Mouse (Mus musculus): ENCODE data around the gene Maml2. TPM values are rescaled to one million over a fixed set of nuclear protein-coding genes. Genes with fewer than 3 reads are reported as not detected.

Maml2 gene
- polyA plus RNA-seq, 1 experiment from 2014 or later, result 6.3 TPM

DNA sequence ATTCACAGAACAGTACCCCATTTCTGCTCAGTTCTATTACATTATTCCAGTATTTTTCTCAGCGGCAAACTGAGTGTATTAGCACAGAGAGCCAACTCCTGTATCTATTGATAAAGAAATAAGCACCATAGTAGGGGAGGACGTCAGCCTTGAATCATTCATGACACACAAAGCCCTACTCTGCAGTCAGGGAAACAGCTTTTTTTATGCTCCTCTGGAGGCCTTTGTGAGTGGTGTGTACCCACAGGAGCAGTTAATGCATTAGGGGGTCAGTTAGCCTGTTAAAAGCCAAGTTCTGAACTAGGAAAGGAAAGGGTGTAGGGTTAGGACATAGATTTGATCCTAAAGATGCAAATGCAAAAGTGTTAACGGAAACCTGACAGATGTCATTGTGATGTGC is 328.7 kb downstream of the Maml2 start:
- Histone ChIP-seq H3K9me3 (no peaks in the 10 kb centered on the region), H3K4me1 (peaks cover 10% of the 10 kb centered on the region), H3K27ac (no peak overlapping the region), H3K27me3 (ENCODE audit: poor library complexity, severe bottlenecking) (no peaks in the 10 kb centered on the region), H3K4me3 (no peak overlapping the region), H3K36me3 (replicated peaks) (peaks cover under 1% of the 10 kb centered on the region; the same call in 1 of the 2 replicates)
- DNase-seq (ENCODE audit: extremely low spot score, low spot score), result no peak
- WGBS, result 70% methylated on average over 3 of the region's 3 CpGs

DNA sequence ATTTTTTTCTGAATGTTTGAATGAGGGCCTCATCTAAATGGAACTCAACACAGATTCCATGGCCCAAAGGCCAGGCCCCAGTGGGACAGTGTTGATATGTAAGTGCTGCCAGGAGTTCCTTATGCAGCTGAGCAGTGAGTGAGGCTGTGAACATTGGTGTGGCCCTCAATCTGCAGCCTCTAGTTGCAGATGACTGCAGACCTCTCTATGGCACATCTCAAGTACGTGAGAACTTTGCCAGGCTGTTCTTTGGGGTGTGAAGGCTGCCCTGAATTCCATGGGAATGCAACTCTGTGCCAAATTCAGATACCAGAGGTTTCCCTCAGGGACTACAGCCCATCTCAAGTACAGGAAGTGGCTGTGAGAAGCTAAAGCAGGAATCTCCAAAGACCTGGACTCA is 335.6 kb downstream of the Maml2 start:
- no peaks in the 10 kb centered on the region for H3K9me3 ChIP-seq
- no peak for DNase-seq (ENCODE audit: extremely low spot score, low spot score)
- WGBS, result 83% methylated on average over 1 of the region's 1 CpGs
- H3K36me3 ChIP-seq (replicated peaks), result no peaks in the 10 kb centered on the region
- no peak overlapping the region for H3K4me3 ChIP-seq
- H3K27ac ChIP-seq, result no peak overlapping the region
- no peaks in the 10 kb centered on the region for H3K27me3 ChIP-seq (ENCODE audit: poor library complexity, severe bottlenecking)
- no peaks in the 10 kb centered on the region; the same call in 1 of the 2 replicates for H3K4me1 ChIP-seq

DNA sequence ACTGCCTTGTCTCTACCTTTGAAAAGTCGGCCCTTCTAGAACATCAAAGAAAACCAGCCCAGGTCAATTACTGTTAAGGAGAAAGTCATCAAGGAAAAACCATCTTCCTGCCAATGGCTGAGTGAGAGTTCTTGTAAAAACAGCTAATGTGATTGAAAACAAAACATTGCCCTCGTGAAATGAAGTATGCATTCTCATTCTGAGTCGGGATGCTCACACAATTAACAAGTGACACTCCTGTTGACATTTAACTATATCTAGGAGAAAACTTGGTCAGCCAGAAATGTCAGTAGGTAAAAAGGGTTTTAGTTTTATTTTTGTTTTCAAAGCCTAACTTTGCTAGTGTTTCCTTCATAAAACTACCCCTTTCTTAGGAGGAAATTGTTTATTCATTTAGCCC is 341.9 kb downstream of the Maml2 start:
- Histone ChIP-seq H3K27ac (no peak overlapping the region), H3K27me3 (ENCODE audit: poor library complexity, severe bottlenecking) (no peaks in the 10 kb centered on the region), H3K9me3 (no peaks in the 10 kb centered on the region), H3K36me3 (replicated peaks) (no peaks in the 10 kb centered on the region), H3K4me1 (peaks cover 13% of the 10 kb centered on the region), H3K4me3 (no peak overlapping the region)
- DNase-seq (ENCODE audit: extremely low spot score, low spot score), result no peak
- 72% methylated on average over 3 of the region's 3 CpGs for WGBS

DNA sequence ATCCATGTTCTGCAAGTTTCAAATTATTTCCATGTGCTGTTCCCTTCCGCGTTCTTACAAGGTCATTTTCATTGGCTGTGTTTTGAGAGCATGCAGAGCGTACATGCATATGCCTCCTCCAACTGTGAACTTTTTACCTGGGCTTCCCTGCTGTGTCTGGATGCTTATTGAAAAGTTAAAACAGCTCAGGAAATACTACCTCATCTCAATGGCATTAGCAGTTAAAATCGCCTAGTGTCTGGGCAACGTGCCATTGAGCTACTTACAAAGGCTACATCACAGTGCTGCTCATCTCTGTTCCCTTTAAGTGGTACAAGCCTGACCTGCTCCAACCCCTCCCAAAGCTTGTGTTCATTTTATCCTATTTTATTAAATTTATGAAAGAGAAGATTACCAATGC is 347.4 kb downstream of the Maml2 start:
- no peak overlapping the region for H3K27ac ChIP-seq
- DNase-seq (ENCODE audit: extremely low spot score, low spot score), result no peak
- no peaks in the 10 kb centered on the region for H3K9me3 ChIP-seq
- H3K4me1 ChIP-seq, result peaks cover 15% of the 10 kb centered on the region
- H3K36me3 ChIP-seq (replicated peaks), result no peaks in the 10 kb centered on the region
- no peaks in the 10 kb centered on the region for H3K27me3 ChIP-seq (ENCODE audit: poor library complexity, severe bottlenecking)
- 74% methylated on average over 5 of the region's 5 CpGs for WGBS
- no peak overlapping the region for H3K4me3 ChIP-seq

- Histone ChIP-seq H3K27ac (0 out of 2 replicates have a peak overlapping the region, but pooled peaks have one; percentile 8), H3K4me1 (peaks cover 27% of the 10 kb centered on the region), H3K36me3 (replicated peaks) (no peaks in the 10 kb centered on the region), H3K27me3 (ENCODE audit: poor library complexity, severe bottlenecking) (no peaks in the 10 kb centered on the region), H3K4me3 (no peak overlapping the region), H3K9me3 (no peaks in the 10 kb centered on the region)
- 65% methylated on average over 2 of the region's 2 CpGs for WGBS
- no peak for DNase-seq (ENCODE audit: extremely low spot score, low spot score)
Observed at GRCm38 (mm10) chr9:13651065-13651464, 353.3 kb downstream of the Maml2 start.

GRCm38 (mm10) chr9:13651828-13652227 is 354.1 kb downstream of the Maml2 start:
- DNase-seq (ENCODE audit: extremely low spot score, low spot score), result no peak
- Histone ChIP-seq H3K27ac (peak overlapping the region; percentile 74), H3K9me3 (no peaks in the 10 kb centered on the region), H3K4me1 (peaks cover 27% of the 10 kb centered on the region), H3K27me3 (ENCODE audit: poor library complexity, severe bottlenecking) (no peaks in the 10 kb centered on the region), H3K4me3 (peak overlapping the region; percentile 22; the same call in 1 of the 2 replicates), H3K36me3 (replicated peaks) (no peaks in the 10 kb centered on the region)
- 57% methylated on average over 4 of the region's 4 CpGs for WGBS

GRCm38 (mm10) chr9:13652389-13652877 is 354.7 kb downstream of the Maml2 start:
- Histone ChIP-seq H3K4me3 (peak overlapping the region; percentile 22; the same call in 1 of the 2 replicates), H3K27me3 (ENCODE audit: poor library complexity, severe bottlenecking) (no peaks in the 10 kb centered on the region), H3K9me3 (no peaks in the 10 kb centered on the region), H3K36me3 (replicated peaks) (no peaks in the 10 kb centered on the region), H3K4me1 (peaks cover 27% of the 10 kb centered on the region), H3K27ac (peak overlapping the region; percentile 74)
- DNase-seq (ENCODE audit: extremely low spot score, low spot score), result peak; percentile 27
- 23% methylated on average over 8 of the region's 8 CpGs for WGBS

GRCm38 (mm10) chr9:13652917-13653316 is 355.2 kb downstream of the Maml2 start:
- Histone ChIP-seq H3K4me3 (peak overlapping the region; percentile 22; the same call in 1 of the 2 replicates), H3K27me3 (ENCODE audit: poor library complexity, severe bottlenecking) (no peaks in the 10 kb centered on the region), H3K36me3 (replicated peaks) (no peaks in the 10 kb centered on the region), H3K27ac (peak overlapping the region; percentile 74), H3K4me1 (peaks cover 27% of the 10 kb centered on the region), H3K9me3 (no peaks in the 10 kb centered on the region)
- DNase-seq (ENCODE audit: extremely low spot score, low spot score), result no peak
- WGBS, result 39% methylated on average over 3 of the region's 3 CpGs

DNA sequence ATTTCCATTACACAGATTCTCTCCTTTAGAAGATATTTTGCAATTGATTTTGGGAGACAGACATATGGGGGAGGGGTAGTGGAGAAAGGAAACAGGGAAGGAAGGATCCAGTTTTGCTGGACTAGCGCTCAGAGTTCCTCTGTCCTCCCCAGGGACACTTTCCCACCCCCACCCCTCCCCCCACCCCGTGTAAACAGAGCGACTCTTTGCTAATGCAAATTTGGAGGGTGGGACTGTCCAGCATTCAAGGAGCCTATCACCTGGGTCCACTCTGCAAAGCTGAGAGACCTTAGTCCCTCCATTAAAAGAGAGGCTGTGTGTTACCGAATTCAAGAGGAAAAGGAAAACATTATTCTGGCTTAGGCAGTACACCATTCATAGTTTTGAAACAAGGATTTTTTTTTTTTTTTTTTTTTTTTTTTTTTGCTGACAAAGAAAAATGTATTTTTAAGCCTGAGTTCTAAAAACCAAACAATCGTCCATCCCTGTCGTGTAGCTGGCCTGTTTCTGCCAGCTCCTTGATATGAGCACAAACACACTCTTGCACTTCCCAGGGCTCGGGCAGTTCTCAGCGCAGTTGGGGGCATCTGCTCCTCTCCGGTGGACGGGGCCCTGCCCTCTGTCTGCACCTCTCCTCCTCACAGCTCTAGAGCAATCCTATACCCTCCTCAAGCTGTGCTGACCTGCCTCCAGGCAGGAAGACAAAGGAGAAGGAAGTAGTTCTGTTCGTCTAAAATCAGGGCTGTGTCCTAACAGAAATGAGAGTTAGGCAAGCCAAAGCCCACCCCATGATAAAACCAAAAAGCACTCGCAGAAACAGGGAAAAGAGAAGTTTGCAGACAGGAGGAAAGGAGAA is 364.2 kb downstream of the Maml2 start:
- peak overlapping the region; percentile 36; the same call in 1 of the 2 replicates for H3K4me3 ChIP-seq
- peak; percentile 27 for DNase-seq (ENCODE audit: extremely low spot score, low spot score)
- no peaks in the 10 kb centered on the region for H3K36me3 ChIP-seq (replicated peaks)
- H3K4me1 ChIP-seq, result peaks cover 24% of the 10 kb centered on the region
- WGBS, result 2% methylated on average over 12 of the region's 12 CpGs
- H3K27ac ChIP-seq, result peak overlapping the region; percentile 82
- no peaks in the 10 kb centered on the region for H3K9me3 ChIP-seq
- H3K27me3 ChIP-seq (ENCODE audit: poor library complexity, severe bottlenecking), result no peaks in the 10 kb centered on the region

GRCm38 (mm10) chr9:13665487-13665969 is 367.8 kb downstream of the Maml2 start:
- H3K27me3 ChIP-seq (ENCODE audit: poor library complexity, severe bottlenecking), result no peaks in the 10 kb centered on the region
- WGBS, result 90% methylated on average over 2 of the region's 2 CpGs
- H3K36me3 ChIP-seq (replicated peaks), result no peaks in the 10 kb centered on the region
- no peaks in the 10 kb centered on the region for H3K9me3 ChIP-seq
- H3K4me1 ChIP-seq, result peaks cover 24% of the 10 kb centered on the region
- no peak overlapping the region for H3K4me3 ChIP-seq
- no peak overlapping the region for H3K27ac ChIP-seq
- DNase-seq (ENCODE audit: extremely low spot score, low spot score), result no peak

DNA sequence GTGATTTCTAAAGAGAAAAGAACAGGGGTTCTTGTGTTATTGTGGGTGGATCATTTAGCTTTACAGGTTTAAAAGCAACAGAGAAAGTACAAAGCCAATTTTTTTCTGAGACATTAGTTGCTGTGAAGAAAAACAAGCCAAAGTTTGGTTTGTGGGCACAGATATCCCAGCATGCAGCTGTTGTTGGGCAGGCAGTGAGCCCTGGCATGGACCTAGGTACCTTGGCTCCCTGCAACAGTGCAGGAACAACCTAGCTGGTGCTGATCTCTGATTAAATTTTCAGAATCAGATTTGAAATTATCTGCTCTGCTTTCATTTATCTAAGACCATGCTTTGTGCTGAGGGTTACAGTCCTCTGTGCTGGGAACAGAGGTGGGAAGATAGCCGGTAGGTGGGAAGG is 370.2 kb downstream of the Maml2 start:
- no peaks in the 10 kb centered on the region for H3K36me3 ChIP-seq (replicated peaks)
- WGBS, result 100% methylated on average over 1 of the region's 1 CpGs
- H3K27me3 ChIP-seq (ENCODE audit: poor library complexity, severe bottlenecking), result no peaks in the 10 kb centered on the region
- DNase-seq (ENCODE audit: extremely low spot score, low spot score), result no peak
- no peak overlapping the region for H3K27ac ChIP-seq
- peaks cover 5% of the 10 kb centered on the region for H3K4me1 ChIP-seq
- no peaks in the 10 kb centered on the region for H3K9me3 ChIP-seq
- H3K4me3 ChIP-seq, result no peak overlapping the region

DNA sequence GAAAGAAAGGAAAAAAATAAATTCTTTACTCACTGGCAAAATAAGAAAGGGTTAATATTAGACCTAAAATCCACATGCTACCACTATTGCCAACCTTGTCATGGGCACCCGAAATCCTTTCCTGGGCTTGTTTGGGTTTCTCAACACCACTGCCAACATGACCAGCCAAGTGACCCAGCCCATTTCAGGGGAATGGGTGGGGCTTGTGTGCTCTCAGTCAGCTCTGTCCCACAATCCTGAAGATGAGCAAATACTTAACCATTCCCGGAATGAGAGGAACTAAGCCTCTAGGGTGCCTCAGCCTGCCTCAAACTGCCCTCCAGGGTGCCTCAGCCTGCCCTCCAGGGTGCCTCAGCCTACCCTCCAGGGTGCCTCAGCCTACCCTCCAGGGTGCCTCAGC is 371.0 kb downstream of the Maml2 start:
- Histone ChIP-seq H3K27ac (no peak overlapping the region), H3K36me3 (replicated peaks) (no peaks in the 10 kb centered on the region), H3K27me3 (ENCODE audit: poor library complexity, severe bottlenecking) (no peaks in the 10 kb centered on the region), H3K9me3 (no peaks in the 10 kb centered on the region), H3K4me1 (0 out of 2 replicates have a peak, but pooled peaks cover 3% of the 10 kb centered on the region), H3K4me3 (no peak overlapping the region)
- 83% methylated on average over 2 of the region's 2 CpGs for WGBS
- no peak for DNase-seq (ENCODE audit: extremely low spot score, low spot score)

GRCm38 (mm10) chr9:13671125-13671769 is 373.5 kb downstream of the Maml2 start:
- Histone ChIP-seq H3K4me3 (no peak overlapping the region), H3K9me3 (no peaks in the 10 kb centered on the region), H3K27me3 (ENCODE audit: poor library complexity, severe bottlenecking) (no peaks in the 10 kb centered on the region), H3K4me1 (0 out of 2 replicates have a peak, but pooled peaks cover 3% of the 10 kb centered on the region), H3K36me3 (replicated peaks) (no peaks in the 10 kb centered on the region), H3K27ac (no peak overlapping the region)
- DNase-seq (ENCODE audit: extremely low spot score, low spot score), result no peak
- 78% methylated on average over 3 of the region's 3 CpGs for WGBS

Data from forebrain, embryonic 10.5 days (tissue).